Mouse (Mus musculus): ENCODE results near the gene Etl4. TPM values are rescaled to one million over a fixed set of nuclear protein-coding genes. Genes with fewer than 3 reads are reported as not detected.

Gene Etl4
- polyA plus RNA-seq, 1 experiment from 2014 or later = 32.2 TPM

Small RNAs within 50 kb of the gene (microRNA-seq; reads per million reads assigned to microRNA genes)
- gene Gm44457 = not detected
